Mouse (Mus musculus) stomach, embryonic 14.5 days (tissue): ENCODE data around the gene Cpeb4. TPM values are rescaled to one million over a fixed set of nuclear protein-coding genes. Genes with fewer than 3 reads are reported as not detected.

ENCODE experiments used
- ATAC-seq: fragments of 200-750 bp; cut with Nextera tagmentation; 2 replicates; pipeline ENCODE4 v1.8.0; 2017; ENCODE audit warnings: low read depth, moderate TSS enrichment; ENCODE audit not compliant: insufficient number of reproducible peaks, insufficient read depth, low FRiP score
- H3K27ac ChIP-seq: fragments of 300-500 bp; sonication (generic); 2 replicates; pipeline ENCODE4 v1.5.1; 2014; ENCODE audit warnings: mild to moderate bottlenecking, low read length, moderate library complexity, mixed read lengths
- H3K27me3 ChIP-seq: fragments of 300-500 bp; sonication (generic); 2 replicates; pipeline ENCODE4 v1.6.1; 2014; ENCODE audit warnings: low read length, control low read depth, mixed read lengths; ENCODE audit not compliant: control insufficient read depth, insufficient read depth
- H3K36me3 ChIP-seq: fragments of 300-500 bp; sonication (generic); 2 replicates; pipeline ENCODE4 v1.6.1; 2014; ENCODE audit warnings: mild to moderate bottlenecking, control low read depth, low read length, moderate library complexity, mixed read lengths; ENCODE audit not compliant: control insufficient read depth, insufficient read depth
- H3K4me1 ChIP-seq: fragments of 300-500 bp; sonication (generic); 2 replicates; pipeline ENCODE4 v1.6.1; 2014; ENCODE audit warnings: low read length, control low read depth, mixed read lengths; ENCODE audit not compliant: control insufficient read depth, insufficient read depth
- H3K4me2 ChIP-seq: fragments of 300-500 bp; sonication (generic); replicated peaks from 2 replicates; pipeline ENCODE4 v1.6.1; 2014; ENCODE audit warnings: low read depth, low read length, control low read depth
- H3K4me3 ChIP-seq: fragments of 300-500 bp; sonication (generic); 2 replicates; pipeline ENCODE4 v1.5.1; 2014; ENCODE audit warnings: low read depth, low read length, control low read depth
- H3K9ac ChIP-seq: fragments of 300-500 bp; sonication (generic); replicated peaks from 2 replicates; pipeline ENCODE4 v1.6.1; 2014; ENCODE audit warnings: low read depth, mild to moderate bottlenecking, control low read depth, low read length, moderate library complexity, mixed read lengths
- H3K9me3 ChIP-seq: fragments of 300-500 bp; sonication (generic); 2 replicates; pipeline ENCODE4 v1.6.1; 2016; ENCODE audit warnings: low read depth, low read length, control low read depth; ENCODE audit not compliant: control insufficient read depth
- WGBS: fragments of 180-500 bp; shearing (Covaris S2); extraction: QIAGEN DNeasy Blood & Tissue Kit; methylation state at CpG from one replicate; pipeline ENCODE4 v1.1.7; 2014; 5-methylcytosine and 5-hydroxymethylcytosine counted together
- polyA plus RNA-seq: library from polyadenylated mRNA; unstranded; fragments of >200 nt; fragmentation: Nextera tagmentation; extraction: Ambion mirVana; gene quantifications from 2 replicates; pipeline ENCODE4 v1.2.1, GENCODE M21; 2014

Gene Cpeb4
- polyA plus RNA-seq, 1 experiment from 2014 or later, result 4.9 TPM

DNA sequence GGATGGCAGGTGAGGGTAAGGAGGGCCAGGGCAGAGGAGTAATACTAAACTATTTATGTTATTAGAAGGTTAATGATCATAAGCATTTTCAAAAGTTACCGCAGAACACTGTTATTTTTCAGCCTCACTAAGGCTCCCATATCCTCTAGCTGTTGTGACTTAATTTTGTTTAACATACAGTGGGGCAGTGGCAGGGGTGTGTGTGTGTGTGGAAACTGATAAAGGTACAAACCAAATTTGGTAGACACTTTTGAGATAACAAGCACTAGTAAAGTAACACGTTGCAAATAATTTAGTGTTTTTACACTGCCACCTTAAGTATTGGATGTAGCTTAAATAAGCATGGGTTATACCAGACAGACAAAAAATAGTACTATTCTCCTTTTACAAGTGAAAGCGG lies 24.9 kb downstream of the Cpeb4 start:
- Histone ChIP-seq H3K27ac (no peak overlapping the region), H3K4me3 (no peak overlapping the region), H3K27me3 (no peaks in the 10 kb centered on the region), H3K36me3 (no peaks in the 10 kb centered on the region), H3K4me2 (no peak overlapping the region), H3K9me3 (no peaks in the 10 kb centered on the region), H3K9ac (no peak overlapping the region), H3K4me1 (0 out of 2 replicates have a peak, but pooled peaks cover 4% of the 10 kb centered on the region)
- 76% methylated on average over 3 of the region's 3 CpGs for WGBS
- ATAC-seq, result no peak

DNA sequence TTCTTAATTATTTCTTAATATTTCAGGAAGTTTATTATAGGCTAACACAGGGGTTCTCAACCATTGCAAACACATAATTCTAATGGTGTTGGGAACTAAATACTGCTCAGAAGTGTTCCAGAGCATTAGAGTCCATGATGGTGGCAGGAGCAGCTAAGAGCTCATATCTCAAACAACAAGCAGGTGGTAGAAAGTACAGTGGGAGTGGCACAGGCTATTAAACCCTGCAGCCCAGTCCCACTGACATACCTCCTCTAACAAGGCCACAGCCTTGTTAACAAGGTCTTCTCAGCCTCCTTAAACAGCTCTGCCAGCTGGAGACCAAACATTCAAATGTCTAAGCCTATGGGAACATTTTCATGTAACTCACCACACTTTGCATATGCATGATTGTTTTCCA lies 27.2 kb downstream of the Cpeb4 start:
- no peak overlapping the region for H3K4me3 ChIP-seq
- H3K4me2 ChIP-seq, result no peak overlapping the region
- no peaks in the 10 kb centered on the region for H3K36me3 ChIP-seq
- 0 out of 2 replicates have a peak, but pooled peaks cover 4% of the 10 kb centered on the region for H3K4me1 ChIP-seq
- H3K27me3 ChIP-seq, result no peaks in the 10 kb centered on the region
- no peaks in the 10 kb centered on the region for H3K9me3 ChIP-seq
- H3K27ac ChIP-seq, result no peak overlapping the region
- H3K9ac ChIP-seq, result no peak overlapping the region
- ATAC-seq, result no peak

DNA sequence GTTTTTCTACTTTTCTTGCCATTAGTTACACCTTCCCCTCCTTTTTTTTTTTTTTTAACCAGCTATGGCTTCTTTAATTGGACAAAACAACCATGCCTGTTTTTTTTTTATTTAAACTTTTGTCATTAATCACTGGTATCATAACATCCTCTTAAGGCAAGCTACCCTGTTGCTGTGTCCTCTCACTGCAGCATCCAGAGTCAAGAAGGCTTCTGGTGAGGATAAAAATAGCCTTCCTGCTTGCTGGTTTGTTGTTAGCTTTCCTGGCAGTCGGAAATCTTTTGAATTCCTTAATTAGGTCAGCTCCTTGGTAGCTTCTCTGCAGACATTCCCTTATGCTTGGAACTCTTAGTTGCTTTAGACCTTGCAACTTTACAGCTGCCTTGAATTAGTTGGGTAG lies 28.7 kb downstream of the Cpeb4 start:
- Histone ChIP-seq H3K9me3 (no peaks in the 10 kb centered on the region), H3K36me3 (no peaks in the 10 kb centered on the region), H3K27me3 (no peaks in the 10 kb centered on the region), H3K4me3 (no peak overlapping the region), H3K9ac (no peak overlapping the region), H3K4me2 (no peak overlapping the region), H3K27ac (no peak overlapping the region), H3K4me1 (0 out of 2 replicates have a peak, but pooled peaks cover 4% of the 10 kb centered on the region)
- WGBS, result 17% methylated on average over 1 of the region's 1 CpGs
- ATAC-seq, result no peak

DNA sequence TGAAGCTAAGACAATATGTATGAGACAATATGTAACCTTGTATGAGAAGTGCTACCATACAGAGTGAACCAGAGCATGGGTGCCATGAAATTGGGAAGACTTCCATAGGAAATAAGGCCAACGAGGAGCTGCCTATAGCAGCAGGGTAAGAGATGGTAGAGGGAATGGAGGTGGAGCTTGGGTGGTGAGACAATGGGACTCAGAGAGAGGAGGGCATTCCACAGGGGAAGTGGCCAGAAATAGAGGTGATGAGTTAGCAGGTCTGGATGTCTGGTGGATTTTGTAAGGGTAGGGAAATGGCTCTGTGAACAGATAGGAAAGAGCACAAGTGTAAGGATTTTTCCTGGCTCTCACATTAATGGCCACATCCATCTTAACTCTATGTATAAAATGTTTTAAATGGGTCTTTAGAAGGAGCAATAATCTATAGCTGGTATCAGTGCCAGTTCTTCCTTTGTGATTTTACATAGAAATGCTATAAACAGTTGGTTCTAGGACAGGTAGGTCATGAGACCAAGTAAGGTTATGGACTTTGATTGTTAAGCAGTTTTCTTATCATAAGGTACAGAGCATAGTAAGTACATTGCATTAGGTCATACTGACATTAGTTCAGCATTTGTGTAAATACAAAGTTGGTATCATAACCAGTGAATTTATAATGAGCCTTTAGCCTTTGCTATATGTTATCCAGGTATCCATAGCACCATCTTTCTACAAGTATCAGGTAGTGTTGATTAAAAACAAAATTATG lies 30.4 kb downstream of the Cpeb4 start:
- WGBS, result 77% methylated on average over 1 of the region's 1 CpGs
- H3K27me3 ChIP-seq, result no peaks in the 10 kb centered on the region

DNA sequence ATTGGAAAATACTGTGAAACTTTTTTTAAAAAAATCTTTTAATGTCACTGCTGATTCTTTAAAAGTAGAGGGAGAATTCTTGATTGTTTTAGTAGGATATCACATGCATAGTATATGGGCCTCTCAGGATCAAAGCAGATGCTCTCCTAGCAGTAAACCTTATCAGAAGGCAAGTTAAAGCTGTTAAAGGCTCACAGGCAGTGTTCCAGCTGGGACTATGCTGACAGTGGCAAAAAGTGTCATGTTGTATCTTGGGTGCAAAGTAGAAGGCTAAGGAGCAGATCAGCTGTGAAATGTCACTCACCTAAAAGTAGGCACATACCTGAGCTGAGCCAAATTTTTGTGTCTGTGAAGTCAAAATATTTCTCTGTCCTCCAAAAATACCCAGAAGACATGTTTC lies 34.5 kb downstream of the Cpeb4 start:
- no peak for ATAC-seq
- no peaks in the 10 kb centered on the region for H3K9me3 ChIP-seq

More for the DNA sequence above, 30.4 kb downstream of the Cpeb4 start:
- Histone ChIP-seq H3K9me3 (no peaks in the 10 kb centered on the region), H3K4me1 (0 out of 2 replicates have a peak, but pooled peaks cover 4% of the 10 kb centered on the region), H3K27ac (no peak overlapping the region), H3K36me3 (no peaks in the 10 kb centered on the region), H3K4me2 (no peak overlapping the region), H3K9ac (no peak overlapping the region), H3K4me3 (no peak overlapping the region)
- ATAC-seq, result no peak

GRCm38 (mm10) chr11:31907650-31908049 lies 35.6 kb downstream of the Cpeb4 start:
- H3K9me3 ChIP-seq, result no peaks in the 10 kb centered on the region
- H3K27me3 ChIP-seq, result no peaks in the 10 kb centered on the region
- H3K4me1 ChIP-seq, result no peaks in the 10 kb centered on the region
- no peak overlapping the region for H3K4me2 ChIP-seq
- no peak overlapping the region for H3K9ac ChIP-seq
- no peak overlapping the region for H3K4me3 ChIP-seq
- 55% methylated on average over 1 of the region's 1 CpGs for WGBS
- H3K27ac ChIP-seq, result no peak overlapping the region
- no peaks in the 10 kb centered on the region for H3K36me3 ChIP-seq
- ATAC-seq, result no peak

More for the DNA sequence above, 34.5 kb downstream of the Cpeb4 start:
- H3K36me3 ChIP-seq, result no peaks in the 10 kb centered on the region
- H3K27ac ChIP-seq, result no peak overlapping the region
- no peaks in the 10 kb centered on the region for H3K27me3 ChIP-seq
- no peaks in the 10 kb centered on the region for H3K4me1 ChIP-seq
- H3K4me2 ChIP-seq, result no peak overlapping the region
- no peak overlapping the region for H3K4me3 ChIP-seq
- H3K9ac ChIP-seq, result no peak overlapping the region

- no peaks in the 10 kb centered on the region for H3K36me3 ChIP-seq
- ATAC-seq, result no peak
- no peaks in the 10 kb centered on the region for H3K4me1 ChIP-seq
- H3K27ac ChIP-seq, result no peak overlapping the region
- no peaks in the 10 kb centered on the region for H3K27me3 ChIP-seq
- H3K9ac ChIP-seq, result no peak overlapping the region
- no peak overlapping the region for H3K4me2 ChIP-seq
- no peaks in the 10 kb centered on the region for H3K9me3 ChIP-seq
- H3K4me3 ChIP-seq, result no peak overlapping the region
These were observed 40.9 kb downstream of the Cpeb4 start for GRCm38 (mm10) chr11:31912958-31913357.

GRCm38 (mm10) chr11:31917769-31918168 lies 45.8 kb downstream of the Cpeb4 start:
- Histone ChIP-seq H3K4me3 (no peak overlapping the region), H3K27ac (no peak overlapping the region), H3K9ac (no peak overlapping the region), H3K27me3 (no peaks in the 10 kb centered on the region), H3K4me2 (no peak overlapping the region), H3K9me3 (no peaks in the 10 kb centered on the region), H3K36me3 (no peaks in the 10 kb centered on the region), H3K4me1 (no peaks in the 10 kb centered on the region)
- WGBS, result 97% methylated on average over 1 of the region's 1 CpGs
- ATAC-seq, result no peak

DNA sequence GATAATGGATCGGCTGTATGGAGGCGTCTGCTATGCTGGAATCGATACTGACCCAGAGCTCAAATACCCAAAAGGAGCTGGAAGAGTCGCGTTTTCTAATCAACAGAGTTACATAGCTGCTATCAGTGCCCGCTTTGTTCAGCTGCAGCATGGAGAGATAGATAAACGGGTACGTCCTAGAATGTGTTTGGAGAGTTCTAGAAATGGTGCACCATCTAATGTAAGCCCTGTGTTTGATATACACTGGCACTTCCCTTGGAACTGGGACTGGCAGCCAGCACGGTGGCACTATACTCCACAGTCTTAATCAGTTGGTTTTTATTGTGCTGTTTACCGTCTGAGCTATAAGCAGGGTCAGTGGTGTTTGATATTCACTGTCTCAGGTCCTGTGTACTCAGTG lies 58.0 kb downstream of the Cpeb4 start:
- no peaks in the 10 kb centered on the region for H3K4me1 ChIP-seq
- no peaks in the 10 kb centered on the region for H3K27me3 ChIP-seq
- H3K9me3 ChIP-seq, result no peaks in the 10 kb centered on the region
- WGBS, result 91% methylated on average over 10 of the region's 10 CpGs
- peaks cover 8% of the 10 kb centered on the region; the same call in 1 of the 2 replicates for H3K36me3 ChIP-seq
- ATAC-seq, result no peak
- H3K9ac ChIP-seq, result no peak overlapping the region
- H3K27ac ChIP-seq, result no peak overlapping the region
- no peak overlapping the region for H3K4me2 ChIP-seq
- no peak overlapping the region for H3K4me3 ChIP-seq
